Mouse (Mus musculus) ES-Bruce4 (cell line): ENCODE results near the gene Ldah.

ENCODE experiments used
- CTCF ChIP-seq: IDR thresholded peaks from one replicate; pipeline ENCODE4 v1.8.1; 2011; ENCODE audit warnings: low read depth, low read length
- POLR2A ChIP-seq: IDR thresholded peaks from one replicate; pipeline ENCODE4 v1.8.1; 2011; ENCODE audit warnings: low read length; ENCODE audit not compliant: insufficient read depth

DNA sequence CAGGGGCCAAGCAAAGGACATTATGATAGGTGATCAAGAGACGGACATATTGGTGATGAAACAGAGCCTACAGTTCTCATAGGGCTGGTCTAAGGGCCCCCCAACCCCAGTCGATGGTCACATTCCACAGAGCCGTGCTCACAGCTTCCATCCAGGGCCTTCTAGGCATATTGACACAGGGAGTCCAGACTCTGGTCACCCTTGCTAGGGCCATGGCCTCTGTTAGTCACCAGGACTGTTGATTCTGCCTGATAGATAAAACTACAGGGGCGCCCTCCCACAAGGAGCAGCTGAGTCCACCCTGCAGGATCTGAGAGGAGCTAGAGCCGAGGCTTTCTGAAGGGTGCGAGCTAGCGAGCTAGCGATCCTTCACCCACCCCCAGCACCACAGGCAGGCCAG is 125.7 kb downstream of the Ldah start:
- TF ChIP-seq POLR2A (no peak), CTCF (no peak)
